In the genomic region with DNA sequence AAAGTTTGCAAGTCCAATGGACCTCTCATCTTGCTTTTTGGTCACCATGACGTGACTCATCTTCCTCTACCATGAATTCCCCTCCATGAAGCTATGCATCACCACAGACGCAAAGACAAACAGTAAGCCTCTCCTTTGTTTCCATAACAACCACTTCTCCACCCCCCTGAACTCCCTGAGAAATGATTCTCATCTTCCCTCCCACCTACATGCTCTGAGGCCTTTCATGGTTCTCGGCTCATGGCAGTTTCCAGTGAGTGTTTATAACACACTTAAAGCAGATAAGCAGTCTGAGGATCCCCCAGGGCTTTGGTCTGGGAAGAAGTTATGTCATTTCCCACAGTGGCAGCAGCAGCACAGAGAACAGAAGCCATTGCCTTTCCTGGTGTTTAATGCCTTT, we compare ENCODE assay signal across 18 mouse cellular contexts. TPM values are rescaled to one million over a fixed set of nuclear protein-coding genes. Genes with fewer than 3 reads are reported as not detected.
DNase-seq lines count a peak whose midpoint lies in the region; ATAC-seq and TF ChIP-seq lines count a peak whose summit lies in the region.
"Had no signal": no experiment of that assay in that cellular context is flagged by ENCODE, and none has a peak within 500 bp of the region (broad histone marks: within the 10 kb centered on the region; RNA-seq: fewer than 3 reads in every experiment).

No protein-coding gene starts in this region.

- 60% methylated on average over 3 of the region's 3 CpGs for WGBS in hindbrain, embryonic 13.5 days
- WGBS in hindbrain, embryonic 11.5 days: 60% methylated on average over 3 of the region's 3 CpGs

- H3K36me3 ChIP-seq in hindbrain, embryonic 13.5 days: no peaks in the 10 kb centered on the region
- H3K36me3 ChIP-seq in hindbrain, embryonic 11.5 days (ENCODE audit: control insufficient read depth, insufficient read depth, low read length): no peaks in the 10 kb centered on the region
- no peaks in the 10 kb centered on the region for H3K36me3 ChIP-seq in CH12.LX (replicated peaks in 1 of 2; ENCODE audit: control insufficient read depth in 1 of 2, insufficient read depth in 1 of 2, low read length in 1 of 2)
- H3K36me3 ChIP-seq: limb, embryonic 12.5 days had no signal

- intact Hi-C loops in left cerebral cortex, postnatal 10 days (cut with DNase I): no loop called here

- no peak overlapping the region for H3K4me3 ChIP-seq in hindbrain, embryonic 13.5 days
- no peak overlapping the region for H3K4me3 ChIP-seq in hindbrain, embryonic 11.5 days (ENCODE audit: low read depth, low read length)
- no peak overlapping the region for H3K4me3 ChIP-seq in CH12.LX (replicated peaks in 1 of 3; ENCODE audit: low read depth in 2 of 3, low read length in 2 of 3, poor library complexity in 1 of 3)
- H3K4me3 ChIP-seq: forebrain, embryonic 13.5 days; kidney, embryonic 15.5 days; left cerebral cortex, adult 2 months; limb, embryonic 12.5 days had no signal

- in situ Hi-C loops in CH12.LX (cut with MboI; ENCODE audit: low pct_ligation_motif_present, low pct_unique_long_range_greater_than_20kb, low sequenced_read_pairs): no loop called here

- no peak for TF ChIP-seq CTCF in CH12.LX (conservative IDR thresholded peaks at IDR 0.05 in 1 of 2, IDR thresholded peaks at IDR 0.05 in 1 of 2; ENCODE audit: low read depth in 2 of 2, low read length in 2 of 2)

- TF ChIP-seq RAD21 in CH12.LX (IDR thresholded peaks at IDR 0.05; ENCODE audit: low read depth, low read length): no peak

- H3K27ac ChIP-seq in hindbrain, embryonic 13.5 days: no peak overlapping the region
- no peak overlapping the region for H3K27ac ChIP-seq in hindbrain, embryonic 11.5 days (ENCODE audit: low read depth, low read length)
- H3K27ac ChIP-seq in CH12.LX (ENCODE audit: insufficient read depth, low read depth): peak overlapping the region; percentile 44; the same call in 1 of the 2 replicates
- H3K27ac ChIP-seq: forebrain, embryonic 13.5 days; kidney, embryonic 15.5 days; left cerebral cortex, adult 2 months; limb, embryonic 12.5 days; liver, embryonic 14.5 days had no signal

- no peak for TF ChIP-seq POLR2A in CH12.LX (IDR thresholded peaks at IDR 0.05; ENCODE audit: low read depth, low read length)

- no peaks in the 10 kb centered on the region for H3K79me2 ChIP-seq in CH12.LX (replicated peaks; ENCODE audit: control insufficient read depth, extremely low read depth, insufficient read depth, poor library complexity, severe bottlenecking)

- no peaks in the 10 kb centered on the region for H3K4me1 ChIP-seq in hindbrain, embryonic 13.5 days (replicated peaks)
- H3K4me1 ChIP-seq in hindbrain, embryonic 11.5 days (replicated peaks; ENCODE audit: control insufficient read depth, insufficient read depth, low read length): no peaks in the 10 kb centered on the region
- peaks cover 27 to 43% of the 10 kb centered on the region in 2 experiments for H3K4me1 ChIP-seq in CH12.LX (ENCODE audit: control insufficient read depth in 1 of 2, insufficient read depth in 2 of 2)
- H3K4me1 ChIP-seq: forebrain, embryonic 13.5 days had no signal

- 0 out of 2 replicates have a peak, but pooled peaks have one; percentile 17 for ATAC-seq in hindbrain, embryonic 13.5 days (ENCODE audit: low FRiP score)
- ATAC-seq in hindbrain, embryonic 11.5 days (ENCODE audit: low FRiP score): no peak
- ATAC-seq: forebrain, embryonic 13.5 days; lung, postnatal 0 days had no signal

- no peaks in the 10 kb centered on the region for H3K27me3 ChIP-seq in hindbrain, embryonic 13.5 days
- no peaks in the 10 kb centered on the region for H3K27me3 ChIP-seq in hindbrain, embryonic 11.5 days (ENCODE audit: control insufficient read depth, insufficient read depth, low read length)
- H3K27me3 ChIP-seq in CH12.LX (replicated peaks): no peaks in the 10 kb centered on the region
- H3K27me3 ChIP-seq: forebrain, embryonic 13.5 days; kidney, embryonic 15.5 days; limb, embryonic 12.5 days had no signal

- no peak for DNase-seq in hindbrain, embryonic 11.5 days (ENCODE audit: low spot score)
- DNase-seq in 416B (ENCODE audit: low read depth) (peak; percentile 39), CH12.LX (ENCODE audit: extremely low read depth) (peak; percentile 65)
- peak; percentile 38 for DNase-seq in induced T-regulatory cell, adult 2 months (ENCODE audit: low read depth)
- DNase-seq in left cerebral cortex, postnatal 10 days (ENCODE audit: extremely low spot score in 1 of 2, low spot score in 2 of 2): no peak
- DNase-seq in embryo, embryonic 10.5 days (ENCODE audit: low spot score): no peak
- DNase-seq: adrenal gland, adult 2 months; cerebellum, adult 8-10 months; embryo, embryonic 11 days had no signal

- dilution Hi-C loops in CH12.LX (cut with MboI; ENCODE audit: extremely low pct_ligation_motif_present, extremely low pct_unique_long_range_greater_than_20kb, low sequenced_read_pairs): no loop called here

- H3K4me2 ChIP-seq in hindbrain, embryonic 13.5 days: no peak overlapping the region
- no peak overlapping the region for H3K4me2 ChIP-seq in hindbrain, embryonic 11.5 days (replicated peaks; ENCODE audit: low read depth, low read length)
- H3K4me2 ChIP-seq in CH12.LX (ENCODE audit: insufficient read depth, low read depth, poor library complexity, severe bottlenecking): no peak overlapping the region
- H3K4me2 ChIP-seq: forebrain, embryonic 13.5 days; kidney, embryonic 15.5 days; limb, embryonic 12.5 days had no signal

- no peaks in the 10 kb centered on the region for H3K9me3 ChIP-seq in hindbrain, embryonic 13.5 days
- H3K9me3 ChIP-seq in hindbrain, embryonic 11.5 days (ENCODE audit: control insufficient read depth, low read length): no peaks in the 10 kb centered on the region
- H3K9me3 ChIP-seq in CH12.LX (replicated peaks; ENCODE audit: low read length): no peaks in the 10 kb centered on the region
- H3K9me3 ChIP-seq: forebrain, embryonic 13.5 days; kidney, embryonic 15.5 days; limb, embryonic 12.5 days had no signal

- H3K9ac ChIP-seq in hindbrain, embryonic 13.5 days: no peak overlapping the region
- no peak overlapping the region for H3K9ac ChIP-seq in hindbrain, embryonic 11.5 days (ENCODE audit: low read depth, low read length)
- H3K9ac ChIP-seq in CH12.LX (ENCODE audit: insufficient read depth, low read depth): no peak overlapping the region
- H3K9ac ChIP-seq: forebrain, embryonic 13.5 days; kidney, embryonic 15.5 days; limb, embryonic 12.5 days; liver, embryonic 14.5 days had no signal

- no peak for TF ChIP-seq EP300 in CH12.LX (IDR thresholded peaks at IDR 0.05; ENCODE audit: low read length)

TF ChIP-seq in CH12.LX, 34 proteins besides CTCF, POLR2A, EP300 and RAD21:
- TF ChIP-seq MYC (IDR thresholded peaks at IDR 0.05; ENCODE audit: low read depth, low read length) (no peak), ZKSCAN1 (IDR thresholded peaks at IDR 0.05; ENCODE audit: borderline replicate concordance, low read depth, low read length) (no peak), MEF2A (IDR thresholded peaks at IDR 0.05; ENCODE audit: borderline replicate concordance, low read depth, low read length) (no peak), UBTF (IDR thresholded peaks at IDR 0.05; ENCODE audit: low read depth, low read length) (no peak), POLR2AphosphoS2 (IDR thresholded peaks at IDR 0.05; ENCODE audit: low read depth, low read length) (no peak), TCF12 (IDR thresholded peaks at IDR 0.05; ENCODE audit: low read depth, low read length) (no peak), E2F4 (IDR thresholded peaks at IDR 0.05; ENCODE audit: insufficient replicate concordance, low read depth, low read length) (no peak), SIN3A (IDR thresholded peaks at IDR 0.05; ENCODE audit: low read length) (no peak), JUN (IDR thresholded peaks at IDR 0.05; ENCODE audit: insufficient read depth, low read depth, low read length) (no peak), MAFK (IDR thresholded peaks at IDR 0.05; ENCODE audit: insufficient replicate concordance, low read length) (no peak), USF1 (IDR thresholded peaks at IDR 0.05; ENCODE audit: low read depth, low read length) (no peak), IRF4 (IDR thresholded peaks at IDR 0.05; ENCODE audit: low read depth, low read length) (no peak), NELFE (IDR thresholded peaks at IDR 0.05; ENCODE audit: low read depth, low read length) (no peak), PAX5 (IDR thresholded peaks at IDR 0.05; ENCODE audit: low read length) (no peak), BHLHE40 (IDR thresholded peaks at IDR 0.05; ENCODE audit: low read depth, low read length) (no peak), KAT2A (IDR thresholded peaks at IDR 0.05; ENCODE audit: insufficient replicate concordance, low read length) (no peak), SMC3 (IDR thresholded peaks at IDR 0.05; ENCODE audit: low read depth, low read length) (no peak), MAZ (IDR thresholded peaks at IDR 0.05; ENCODE audit: low read depth, low read length) (no peak)
TF ChIP-seq in CH12.LX: peak in this region for 0.

RNA-seq across cellular contexts. Expression of a gene that starts 56.2 kb away (rescaled TPM):
- 48.0 and 53.6 TPM in 2 replicates for polyA plus RNA-seq in hindbrain, embryonic 13.5 days (2015; fragmentation: Nextera tagmentation; extraction: Ambion mirVana)
- polyA plus RNA-seq in hindbrain, embryonic 11.5 days (2014; fragmentation: Nextera tagmentation; extraction: Ambion mirVana): 44.2 and 44.8 TPM in 2 replicates
- total RNA-seq in CH12.LX (2012; rRNA removed) (0.25 and 0.38 TPM in 2 replicates), CH12.LX (2014; rRNA removed) (0.30 and 0.31 TPM in 2 replicates)
- polyA plus RNA-seq in CH12.LX (2012; ENCODE audit: insufficient read length, low read depth): 0.70 and 0.94 TPM in 2 replicates
- 10 to 100 TPM; 26.0 to 27.1 TPM for total RNA-seq in left cerebral cortex, postnatal 10 days (2021)
- total RNA-seq: granulocyte monocyte progenitor cell, adult 5-6 weeks; megakaryocyte, adult 5-6 weeks had no signal

Comparison
In these comparisons a context has a peak if more than half of its experiments do, and no peak if none do; other contexts are left out.
1. DNase-seq: peak in 416B (single experiment), CH12.LX (single experiment) and induced T-regulatory cell, adult 2 months (single experiment); none in hindbrain, embryonic 11.5 days (single experiment), left cerebral cortex, postnatal 10 days (0 of 2) and embryo, embryonic 10.5 days (single experiment).
2. RNA of a gene that starts 56.2 kb away (polyA plus RNA-seq): 48.0 to 53.6 TPM in hindbrain, embryonic 13.5 days and 44.2 to 44.8 TPM in hindbrain, embryonic 11.5 days; 0.70 to 0.94 TPM in CH12.LX; every median in the first group is over 10 times any median in the second.